ENCODE assay signal across 19 mouse cellular contexts in genomic region chr8:35280741-35281140, GRCm38 (mm10).
DNase-seq lines count a peak whose midpoint lies in the region; ATAC-seq and TF ChIP-seq lines count a peak whose summit lies in the region.
"Had no signal": no experiment of that assay in that cellular context is flagged by ENCODE, and none has a peak within 500 bp of the region (broad histone marks: within the 10 kb centered on the region; RNA-seq: fewer than 3 reads in every experiment).

No protein-coding gene starts in this region.

- H3K79me2 ChIP-seq in CH12.LX (replicated peaks; ENCODE audit: control insufficient read depth, extremely low read depth, insufficient read depth, poor library complexity, severe bottlenecking) = no peaks in the 10 kb centered on the region

- no peak for ATAC-seq in heart, embryonic 11.5 days (replicated peaks; ENCODE audit: insufficient number of reproducible peaks, low FRiP score, low TSS enrichment)
- ATAC-seq: activated CD4-positive, CD25-positive, alpha-beta regulatory T cell, adult 4 months; CD4-positive, CD25-positive, alpha-beta regulatory T cell, adult 4 months; Patski had no signal

- in situ Hi-C loops in CH12.LX (cut with MboI; ENCODE audit: low pct_ligation_motif_present, low pct_unique_long_range_greater_than_20kb, low sequenced_read_pairs) = no loop called here

- no peaks in the 10 kb centered on the region for H3K27me3 ChIP-seq in heart, embryonic 11.5 days (ENCODE audit: control insufficient read depth, insufficient read depth, low read length)
- no peaks in the 10 kb centered on the region for H3K27me3 ChIP-seq in CH12.LX (replicated peaks)
- H3K27me3 ChIP-seq: Patski had no signal

- WGBS in heart, embryonic 11.5 days (ENCODE audit: insufficient replicate concordance) = 74% methylated on average over 6 of the region's 6 CpGs

- TF ChIP-seq RAD21 in CH12.LX (IDR thresholded peaks at IDR 0.05; ENCODE audit: low read depth, low read length) = no peak

- dilution Hi-C loops in CH12.LX (cut with MboI; ENCODE audit: extremely low pct_ligation_motif_present, extremely low pct_unique_long_range_greater_than_20kb, low sequenced_read_pairs) = no loop called here

- no peaks in the 10 kb centered on the region for H3K9me3 ChIP-seq in heart, embryonic 11.5 days (replicated peaks; ENCODE audit: control insufficient read depth, low read length)
- H3K9me3 ChIP-seq in CH12.LX (replicated peaks; ENCODE audit: low read length) = peaks cover 7% of the 10 kb centered on the region

- no peak overlapping the region for H3K27ac ChIP-seq in heart, embryonic 11.5 days (ENCODE audit: low read depth, low read length)
- H3K27ac ChIP-seq in CH12.LX (ENCODE audit: insufficient read depth, low read depth) = no peak overlapping the region

- H3K9ac ChIP-seq in heart, embryonic 11.5 days (ENCODE audit: low read depth, low read length) = no peak overlapping the region
- 0 out of 2 replicates have a peak overlapping the region, but pooled peaks have one; percentile 2 for H3K9ac ChIP-seq in CH12.LX (ENCODE audit: insufficient read depth, low read depth)

- TF ChIP-seq POLR2A in CH12.LX (IDR thresholded peaks at IDR 0.05; ENCODE audit: low read depth, low read length) = no peak

- DNase-seq in heart, adult 11 months = peak; percentile 62
- peak; percentile 31 for DNase-seq in CH12.LX (ENCODE audit: extremely low read depth)
- no peak for DNase-seq in right cerebral cortex, adult 18-20 months
- DNase-seq: adrenal gland, adult 2 months; adrenal gland, adult 8-10 months; adrenal gland, postnatal 10 days; adrenal gland, postnatal 14 days; adrenal gland, postnatal 25 days; adrenal gland, postnatal 36 days; B cell, adult 2 months; cerebellum, adult 11 months; cerebellum, adult 11-12 months; cerebellum, adult 18-20 months; cerebellum, adult 2 months had no signal

- no peak; the same call in 1 of the 2 replicates for TF ChIP-seq EP300 in CH12.LX (IDR thresholded peaks at IDR 0.05; ENCODE audit: low read length)

- no peaks in the 10 kb centered on the region for H3K4me1 ChIP-seq in heart, embryonic 11.5 days (ENCODE audit: control insufficient read depth, insufficient read depth, low read length)
- peaks cover 9 to 41% of the 10 kb centered on the region in 2 experiments for H3K4me1 ChIP-seq in CH12.LX (ENCODE audit: control insufficient read depth in 1 of 2, insufficient read depth in 2 of 2)

- no peaks in the 10 kb centered on the region for H3K36me3 ChIP-seq in heart, embryonic 11.5 days (ENCODE audit: control insufficient read depth, insufficient read depth, low read length)
- no peaks in the 10 kb centered on the region for H3K36me3 ChIP-seq in CH12.LX (replicated peaks in 1 of 2; ENCODE audit: control insufficient read depth in 1 of 2, insufficient read depth in 1 of 2, low read length in 1 of 2)
- H3K36me3 ChIP-seq: G1E had no signal

- H3K4me3 ChIP-seq in heart, embryonic 11.5 days (ENCODE audit: low read depth, low read length) = no peak overlapping the region
- H3K4me3 ChIP-seq in CH12.LX (replicated peaks in 1 of 3; ENCODE audit: low read depth in 2 of 3, low read length in 2 of 3, poor library complexity in 1 of 3) = peak overlapping the region in 1 of 3 experiments; percentile 19

- no peak for TF ChIP-seq CTCF in CH12.LX (conservative IDR thresholded peaks at IDR 0.05 in 1 of 2, IDR thresholded peaks at IDR 0.05 in 1 of 2; ENCODE audit: low read depth in 2 of 2, low read length in 2 of 2)

- H3K4me2 ChIP-seq in heart, embryonic 11.5 days = no peak overlapping the region
- peak overlapping the region; percentile 51 for H3K4me2 ChIP-seq in CH12.LX (ENCODE audit: insufficient read depth, low read depth, poor library complexity, severe bottlenecking)

TF ChIP-seq in CH12.LX, 34 proteins besides CTCF, POLR2A, EP300 and RAD21:
- TF ChIP-seq ZMIZ1 (IDR thresholded peaks at IDR 0.05; ENCODE audit: low read depth, low read length) (no peak), NRF1 (IDR thresholded peaks at IDR 0.05; ENCODE audit: low read depth, low read length) (no peak), USF2 (conservative IDR thresholded peaks at IDR 0.05; ENCODE audit: low read depth, low read length) (no peak), MEF2A (IDR thresholded peaks at IDR 0.05; ENCODE audit: borderline replicate concordance, low read depth, low read length) (no peak), TCF12 (IDR thresholded peaks at IDR 0.05; ENCODE audit: low read depth, low read length) (no peak), ELF1 (IDR thresholded peaks at IDR 0.05; ENCODE audit: low read depth, low read length) (no peak), ZNF384 (IDR thresholded peaks at IDR 0.05; ENCODE audit: low read depth, low read length) (no peak), JUND (conservative IDR thresholded peaks at IDR 0.05; ENCODE audit: low read depth, low read length) (peak; percentile 56; the same call in 1 of the 2 replicates), BHLHE40 (IDR thresholded peaks at IDR 0.05; ENCODE audit: low read depth, low read length) (0 out of 2 replicates have a peak, but pooled peaks have one; percentile 7), SMC3 (IDR thresholded peaks at IDR 0.05; ENCODE audit: low read depth, low read length) (no peak), USF1 (IDR thresholded peaks at IDR 0.05; ENCODE audit: low read depth, low read length) (no peak), RCOR1 (conservative IDR thresholded peaks at IDR 0.05; ENCODE audit: low read depth, low read length) (no peak), JUN (IDR thresholded peaks at IDR 0.05; ENCODE audit: insufficient read depth, low read depth, low read length) (peak; percentile 71), SIN3A (IDR thresholded peaks at IDR 0.05; ENCODE audit: low read length) (no peak), IRF4 (IDR thresholded peaks at IDR 0.05; ENCODE audit: low read depth, low read length) (no peak), ZKSCAN1 (IDR thresholded peaks at IDR 0.05; ENCODE audit: borderline replicate concordance, low read depth, low read length) (no peak), MXI1 (IDR thresholded peaks at IDR 0.05; ENCODE audit: low read depth, low read length) (no peak), KAT2A (IDR thresholded peaks at IDR 0.05; ENCODE audit: insufficient replicate concordance, low read length) (no peak), UBTF (IDR thresholded peaks at IDR 0.05; ENCODE audit: low read depth, low read length) (no peak), MAX (IDR thresholded peaks at IDR 0.05; ENCODE audit: low read length) (no peak), PAX5 (IDR thresholded peaks at IDR 0.05; ENCODE audit: low read length) (no peak), GABPA (IDR thresholded peaks at IDR 0.05; ENCODE audit: insufficient replicate concordance, low read depth, low read length) (no peak), NELFE (IDR thresholded peaks at IDR 0.05; ENCODE audit: low read depth, low read length) (no peak), MYC (IDR thresholded peaks at IDR 0.05; ENCODE audit: low read depth, low read length) (no peak), CHD1 (IDR thresholded peaks at IDR 0.05; ENCODE audit: low read depth, low read length) (0 out of 2 replicates have a peak, but pooled peaks have one; percentile 34), ETS1 (conservative IDR thresholded peaks at IDR 0.05; ENCODE audit: low read depth, low read length) (no peak; the same call in 1 of the 2 replicates), ZC3H11A (IDR thresholded peaks at IDR 0.05; ENCODE audit: low read depth, low read length) (no peak)
TF ChIP-seq in CH12.LX: peak in this region for 4.
